Mouse (Mus musculus): Measurements from ENCODE around the gene 2810021J22Rik.

DNA sequence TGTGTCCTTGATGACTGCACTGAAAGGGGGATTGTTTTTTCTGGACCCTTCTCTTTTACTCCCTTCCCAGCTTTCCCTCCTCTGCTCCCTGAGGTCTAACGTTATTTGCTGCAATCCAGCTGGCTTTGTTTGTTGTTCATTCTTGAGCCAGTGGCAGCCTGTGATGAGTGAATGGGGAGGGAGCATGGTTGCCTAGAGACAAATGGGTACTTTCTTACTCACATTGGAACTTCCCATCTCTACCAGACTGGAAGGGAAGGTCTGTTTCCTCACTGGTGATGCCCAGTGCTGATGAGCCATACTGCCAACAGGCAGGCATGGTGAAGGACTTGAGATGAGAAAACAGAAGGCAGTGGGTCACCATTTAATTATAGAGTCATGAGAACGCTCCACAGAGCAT lies 17.3 kb upstream of the 2810021J22Rik start:
- TF ChIP-seq EP300 (IDR thresholded peaks at IDR 0.05; ENCODE audit: insufficient read depth, low read depth, low read length) (no peak), POLR2A (IDR thresholded peaks at IDR 0.05; ENCODE audit: insufficient read depth, low read length) (no peak)

All from ES-Bruce4 (cell line).